Mouse (Mus musculus): ENCODE measurements around the gene Mfsd2a.
"Not testable (repeated sequence)": the region's sequence is repeated elsewhere in the genome, so short reads cannot be mapped to it uniquely, and the experiment has no call there.

Gene Mfsd2a

DNA sequence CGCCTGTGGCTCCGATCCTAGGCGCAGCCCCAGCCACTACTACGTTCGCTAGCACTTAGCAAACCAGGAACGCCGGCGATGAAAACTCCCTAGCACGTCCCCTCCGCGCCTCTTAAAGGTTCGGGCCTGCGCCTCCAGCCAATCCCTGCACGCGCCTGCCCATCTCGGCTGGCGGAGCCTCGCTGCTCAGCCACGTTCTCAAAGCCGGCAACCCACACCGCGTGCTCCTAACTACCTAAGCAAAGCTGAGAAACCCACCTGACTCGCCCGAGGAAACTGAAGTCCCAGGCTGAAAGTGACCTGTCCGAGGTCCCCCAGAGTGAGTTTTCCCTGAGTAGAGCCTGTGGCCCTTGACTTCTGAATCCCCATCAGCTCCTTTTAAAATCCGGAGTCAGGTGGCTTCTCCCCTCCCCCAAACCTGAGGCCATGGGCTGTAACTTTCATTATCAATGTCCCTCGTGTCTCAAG, at the start of gene Mfsd2a:
Gene Mfsd2a, minus strand, starts transcription at position 89 of the 468 bp plus-strand sequence.
- peak in 1 of 2 experiments; percentile 67 for DNase-seq (ENCODE audit: low spot score in 2 of 2)

DNA sequence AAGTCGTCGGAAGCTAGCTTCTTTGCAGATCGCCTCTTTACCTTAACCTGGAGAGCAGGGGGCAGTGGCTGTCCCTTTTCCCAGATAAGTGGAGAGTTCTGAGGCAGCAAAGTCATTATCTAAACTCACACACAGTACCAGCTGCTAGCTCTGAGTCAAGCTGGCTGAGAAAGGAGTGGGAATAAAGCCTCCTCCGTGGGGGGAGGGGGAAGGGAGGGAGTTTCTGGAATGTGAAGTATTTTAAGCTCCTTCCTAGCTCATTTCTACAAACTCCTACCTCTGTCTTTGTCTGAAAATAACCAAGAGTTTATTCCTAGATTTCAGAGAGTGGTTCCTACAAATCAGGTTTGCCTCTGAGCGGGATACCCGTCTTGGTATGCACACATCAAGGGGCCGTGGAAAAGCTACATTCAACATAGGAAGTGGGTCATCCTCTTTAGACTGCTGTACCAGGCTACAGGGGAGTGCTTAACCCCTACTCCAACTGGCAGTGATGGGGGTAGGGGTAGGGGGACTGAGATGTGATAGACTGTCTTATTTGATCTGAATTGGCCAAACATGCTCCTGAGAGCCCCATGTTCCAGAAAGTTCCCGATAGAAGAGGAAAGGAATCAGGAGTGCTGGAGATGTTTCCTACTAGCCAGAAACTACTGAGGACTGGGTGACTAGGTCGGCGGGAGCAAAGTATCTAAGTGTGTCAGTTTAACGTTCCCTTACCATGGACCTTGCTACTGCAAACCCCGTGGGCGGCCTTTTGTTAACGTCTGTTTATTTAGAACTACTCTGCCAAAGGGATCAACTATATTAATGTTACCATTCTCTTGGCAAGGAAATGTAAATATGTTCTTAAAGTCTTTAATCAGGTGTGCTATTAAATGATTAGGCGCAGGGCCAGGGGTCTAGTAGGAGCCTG, 44.3 kb upstream of the Mfsd2a start:
- DNase-seq (ENCODE audit: low spot score in 2 of 2), result peak; percentile 70 to 78

DNA sequence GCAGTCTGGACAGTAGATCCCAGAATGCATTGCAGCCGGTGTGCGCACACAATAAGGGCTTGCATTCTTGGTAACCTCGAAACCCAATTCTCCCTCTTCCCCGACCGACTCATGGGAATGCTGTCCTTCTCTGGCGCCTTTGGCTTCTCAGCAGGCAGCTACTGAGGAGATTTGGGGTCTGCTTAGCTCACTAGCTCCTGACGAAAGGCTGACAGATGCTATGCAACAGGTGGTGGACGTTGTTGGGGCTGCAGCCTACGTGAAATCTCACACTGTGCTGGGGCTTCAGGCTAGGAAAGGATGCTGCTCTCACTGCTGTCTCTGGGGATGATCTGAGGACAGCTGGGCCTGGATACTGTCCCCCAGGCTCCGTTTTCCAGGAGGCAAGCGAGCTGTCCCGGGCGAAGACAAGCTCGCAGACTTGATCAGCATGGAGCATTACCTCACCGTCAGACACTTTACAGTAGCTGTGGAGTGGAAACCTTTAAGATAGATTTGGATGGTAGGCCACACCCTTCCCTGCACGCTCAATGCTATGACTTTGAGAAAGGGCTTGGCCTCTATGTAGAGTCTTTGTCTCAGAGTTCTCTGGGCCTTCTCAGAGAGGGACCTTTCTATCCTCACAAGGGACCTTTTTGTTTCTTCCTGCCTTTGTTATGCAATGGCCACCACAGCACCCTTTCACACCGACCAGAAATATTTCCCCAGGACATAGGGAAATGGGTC, 39.8 kb upstream of the Mfsd2a start:
- DNase-seq (ENCODE audit: low spot score in 2 of 2), result no peak

DNA sequence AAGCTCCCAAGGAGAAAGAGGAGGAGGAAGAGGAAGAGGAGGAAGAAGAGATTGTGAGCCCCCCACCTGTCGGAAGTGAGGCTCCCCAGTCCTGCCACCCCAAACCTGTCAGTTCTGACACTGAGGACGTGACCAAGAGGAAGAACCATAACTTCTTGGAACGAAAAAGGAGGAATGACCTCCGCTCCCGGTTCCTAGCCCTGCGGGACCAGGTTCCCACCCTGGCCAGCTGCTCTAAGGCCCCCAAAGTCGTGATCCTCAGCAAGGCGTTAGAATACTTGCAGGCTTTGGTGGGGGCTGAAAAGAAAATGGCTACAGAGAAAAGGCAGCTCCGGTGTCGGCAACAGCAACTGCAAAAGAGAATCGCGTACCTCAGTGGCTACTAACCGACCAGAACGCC, 39.1 kb upstream of the Mfsd2a start:
- DNase-seq (ENCODE audit: low spot score in 2 of 2), result no peak

DNA sequence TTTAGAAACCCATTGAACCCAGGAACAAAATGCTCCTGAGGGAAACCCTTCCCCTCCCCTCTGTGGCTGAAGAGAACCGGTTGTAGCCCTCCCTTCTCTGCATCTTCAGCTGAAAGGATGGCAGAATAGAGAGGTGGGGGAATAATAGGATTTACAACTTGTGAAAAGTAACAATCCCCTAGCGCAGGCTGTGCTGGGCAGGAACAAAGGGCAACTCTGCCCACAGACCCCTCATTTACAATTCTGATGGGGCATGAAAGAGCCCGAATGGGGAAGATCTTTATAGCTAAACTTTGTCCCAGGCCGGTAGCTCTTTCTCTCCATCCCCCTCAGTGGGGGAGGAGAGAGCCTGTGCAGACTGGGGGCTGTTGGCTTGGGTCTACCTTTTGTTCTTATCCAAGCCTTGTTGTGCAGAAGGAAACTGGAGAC, 38.3 kb upstream of the Mfsd2a start:
- DNase-seq (ENCODE audit: low spot score in 2 of 2), result no peak

DNA sequence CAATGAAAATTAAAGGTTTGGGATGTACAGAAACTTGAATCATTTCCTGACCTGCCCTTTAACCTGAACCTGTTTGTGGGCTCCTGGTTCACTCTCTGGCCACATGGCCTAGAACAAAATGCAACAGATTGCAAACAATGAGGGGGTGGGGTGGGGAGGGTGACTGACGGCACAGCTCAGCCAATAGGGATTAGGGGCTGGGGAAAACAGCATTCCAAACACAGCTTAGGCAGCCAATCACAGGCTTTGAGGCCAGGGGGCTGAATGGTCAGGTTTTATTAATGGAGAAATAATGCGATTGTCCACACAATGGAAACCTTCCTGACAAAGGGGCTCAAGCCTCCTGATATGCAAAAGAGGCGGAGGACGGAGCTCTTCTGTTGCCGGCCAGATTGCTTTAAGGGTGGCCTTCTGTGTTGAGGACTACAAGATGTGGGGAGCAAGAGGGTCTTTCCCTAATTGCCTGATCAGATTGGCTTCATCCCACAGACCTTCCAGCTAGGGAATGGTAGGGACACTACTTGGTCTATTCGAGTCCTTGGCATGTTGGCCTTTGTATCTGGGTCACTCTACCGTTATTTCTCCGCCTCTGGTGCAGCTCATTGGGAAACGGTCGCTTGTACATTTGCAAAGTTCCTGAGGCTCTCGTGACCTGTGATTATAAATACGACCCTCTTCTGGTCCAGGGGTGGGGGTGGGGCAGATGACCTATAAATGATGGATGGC, 37.7 kb upstream of the Mfsd2a start:
- DNase-seq (ENCODE audit: low spot score in 2 of 2), result no peak

DNA sequence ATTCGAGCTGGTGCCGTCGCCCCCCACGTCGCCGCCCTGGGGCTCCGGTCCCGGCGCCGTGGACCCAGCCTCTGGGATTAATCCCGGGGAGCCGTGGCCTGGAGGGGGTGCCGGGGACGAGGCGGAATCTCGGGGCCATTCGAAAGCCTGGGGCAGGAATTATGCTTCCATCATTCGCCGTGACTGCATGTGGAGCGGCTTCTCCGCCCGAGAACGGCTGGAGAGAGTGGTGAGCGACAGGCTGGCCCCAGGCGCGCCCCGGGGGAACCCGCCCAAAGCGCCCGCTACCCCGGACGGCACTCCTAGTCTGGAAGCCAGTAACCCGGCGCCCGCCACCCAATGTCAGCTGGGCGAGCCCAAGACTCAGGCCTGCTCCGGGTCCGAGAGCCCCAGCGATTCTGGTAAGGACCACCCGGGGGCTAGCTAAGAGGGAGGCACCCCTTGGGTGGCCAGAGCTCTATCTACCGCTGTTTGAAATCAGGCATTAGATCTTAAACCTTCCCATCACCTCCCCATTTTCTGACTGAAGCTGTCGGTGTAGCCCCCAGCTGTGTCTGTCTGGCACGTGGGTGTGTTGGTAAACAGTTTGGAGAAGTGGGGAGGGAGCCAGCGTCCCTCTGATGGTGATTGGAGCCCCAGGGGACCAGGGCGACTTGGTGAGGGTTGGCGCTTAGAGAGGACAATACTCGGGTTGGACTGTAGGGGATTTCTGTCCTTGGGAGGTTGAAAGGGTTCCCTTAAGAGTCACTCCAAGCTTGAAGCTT, 35.8 kb upstream of the Mfsd2a start:
- peak in 1 of 2 experiments; percentile 45 for DNase-seq (ENCODE audit: low spot score in 2 of 2)

DNA sequence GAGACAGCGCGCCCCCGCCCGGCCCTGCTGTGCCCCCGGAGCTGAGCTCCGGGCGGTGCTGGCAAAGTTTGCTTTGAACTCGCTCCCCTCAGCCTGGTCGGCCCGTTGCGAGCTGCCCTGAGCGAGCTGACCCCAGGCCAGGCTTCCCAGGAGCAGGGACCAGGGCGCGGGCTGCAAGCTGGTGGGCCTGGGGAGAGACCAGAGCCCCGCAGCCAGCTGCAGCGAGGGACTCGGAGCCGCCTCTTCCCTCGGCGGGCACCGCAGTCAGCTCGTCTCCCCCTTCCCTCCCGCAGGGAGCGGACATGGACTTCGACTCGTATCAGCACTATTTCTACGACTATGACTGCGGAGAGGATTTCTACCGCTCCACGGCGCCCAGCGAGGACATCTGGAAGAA, 35.2 kb upstream of the Mfsd2a start:
- no peak for DNase-seq (ENCODE audit: low spot score in 2 of 2)

DNA sequence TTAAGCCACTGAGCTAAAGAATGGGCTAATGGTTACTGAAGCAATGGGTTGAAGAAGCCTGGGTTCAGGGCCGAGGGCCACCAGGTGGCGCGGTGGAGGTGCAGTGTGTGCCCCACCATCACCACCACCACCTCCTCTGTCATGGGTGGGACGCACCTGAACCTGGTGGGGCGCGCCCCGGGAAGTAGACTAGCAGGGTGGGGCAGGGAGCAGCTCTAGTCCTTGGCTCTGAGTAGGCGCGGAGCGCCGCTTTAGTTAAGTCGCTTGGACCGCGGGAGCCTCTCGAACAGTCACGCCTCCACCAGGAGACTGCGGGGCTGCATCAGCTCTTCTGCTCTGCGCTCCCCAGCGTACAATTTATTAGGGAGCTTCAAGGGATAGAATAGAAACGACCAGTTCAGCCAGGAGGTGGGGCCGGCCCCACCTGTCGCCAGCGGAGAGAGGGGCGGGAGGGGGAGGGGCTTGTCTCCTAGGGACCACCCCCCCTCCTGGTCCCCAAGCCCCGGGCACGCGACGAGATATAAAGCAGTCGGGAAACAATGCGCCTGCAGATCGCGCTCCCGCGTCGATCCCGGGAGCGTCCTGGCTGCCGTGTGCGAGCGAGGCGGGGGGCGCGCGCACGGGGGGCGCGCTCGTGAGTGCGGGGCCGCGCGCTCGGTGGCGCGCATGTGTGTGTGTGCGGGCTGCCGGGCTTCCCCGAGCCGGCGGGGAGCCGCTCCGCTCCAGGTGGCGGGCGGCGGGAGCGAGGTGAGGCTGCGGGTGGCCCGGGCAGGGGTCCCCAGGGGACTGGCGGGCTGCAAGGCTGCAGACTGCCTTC, 34.6 kb upstream of the Mfsd2a start, which contains the start of gene Mycl:
Gene Mycl, plus strand, starts transcription at position 249 of the 817 bp plus-strand sequence.
- DNase-seq (ENCODE audit: low spot score in 2 of 2), result peak; percentile 73 to 85

DNA sequence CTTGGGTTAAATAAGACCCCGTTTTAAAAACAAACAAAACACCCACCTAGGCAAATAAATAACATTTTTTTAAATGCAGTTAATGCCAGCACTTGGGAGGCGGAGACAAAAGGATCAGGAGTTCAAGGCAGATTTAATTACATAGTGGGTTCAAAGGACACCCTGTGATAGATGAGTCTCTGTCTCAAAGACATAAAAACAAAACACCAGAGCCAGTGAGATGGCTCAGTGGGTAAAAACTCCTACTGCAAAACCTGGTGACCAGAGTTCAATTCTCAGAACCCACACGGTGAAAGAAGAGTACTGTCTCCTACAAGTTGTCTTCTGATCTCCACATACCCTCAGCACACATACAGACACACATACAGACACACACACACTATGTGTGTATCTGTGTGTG, 31.3 kb upstream of the Mfsd2a start:
- no peak for DNase-seq (ENCODE audit: low spot score in 2 of 2)

DNA sequence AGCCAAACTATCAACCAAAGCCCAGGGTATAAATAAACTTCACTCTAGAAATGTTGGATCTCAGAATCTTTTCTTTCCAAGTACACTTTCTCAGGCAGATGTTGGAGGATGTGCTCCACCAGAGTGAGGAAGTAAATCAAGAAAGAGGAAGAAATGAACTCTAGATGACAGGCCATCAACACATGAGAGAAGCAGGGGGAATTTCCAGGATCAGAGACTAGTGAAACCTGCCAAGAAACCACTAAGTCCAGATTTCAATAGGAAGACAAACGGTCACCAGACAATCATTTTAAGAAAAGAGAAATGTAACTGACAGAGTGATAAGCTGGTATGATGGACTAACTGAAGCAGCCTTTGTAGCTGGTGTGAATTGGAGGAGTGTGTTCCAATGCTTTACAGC, 30.2 kb upstream of the Mfsd2a start:
- DNase-seq (ENCODE audit: low spot score in 2 of 2), result no peak

DNA sequence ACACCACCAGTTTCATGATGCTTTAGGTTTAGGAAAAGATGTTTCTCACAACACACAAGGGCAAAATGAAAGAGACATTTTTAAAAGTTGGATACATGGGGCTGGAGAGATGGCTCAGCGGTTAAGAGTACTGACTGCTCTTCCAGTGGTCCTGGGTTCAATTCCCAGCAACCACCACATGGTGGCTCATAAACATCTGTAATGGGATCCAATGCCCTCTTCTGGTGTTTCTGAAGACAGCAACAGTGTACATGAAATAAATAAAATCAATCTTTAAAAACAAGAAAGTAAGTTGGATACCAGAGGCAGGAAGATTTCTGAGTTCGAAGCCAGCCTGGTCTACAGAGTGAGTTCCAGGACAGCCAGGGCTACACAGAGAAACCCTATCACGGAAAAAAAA, 27.0 kb upstream of the Mfsd2a start:
- not testable (repeated sequence) for DNase-seq (ENCODE audit: low spot score in 2 of 2)

DNA sequence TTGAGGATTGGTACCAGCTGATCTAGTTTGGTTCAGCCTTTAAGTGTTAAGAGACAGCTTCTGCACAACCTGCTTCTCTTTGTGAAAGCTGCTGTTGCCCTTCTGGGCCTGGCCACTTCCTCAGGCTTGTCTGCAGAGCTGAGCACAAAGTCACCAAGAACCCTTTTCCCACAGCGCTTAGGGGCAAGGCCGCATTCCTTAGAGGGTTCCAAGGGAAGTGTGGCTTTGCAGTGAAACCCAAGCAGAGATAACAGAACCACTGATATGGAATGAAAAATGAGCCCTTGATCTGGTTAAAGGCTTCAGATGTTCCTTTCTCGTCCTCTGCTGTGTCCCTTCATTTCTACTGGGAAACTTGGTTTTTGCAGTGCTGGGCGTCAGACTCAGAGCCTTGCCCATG, 26.4 kb upstream of the Mfsd2a start:
- DNase-seq (ENCODE audit: low spot score in 2 of 2), result no peak

DNA sequence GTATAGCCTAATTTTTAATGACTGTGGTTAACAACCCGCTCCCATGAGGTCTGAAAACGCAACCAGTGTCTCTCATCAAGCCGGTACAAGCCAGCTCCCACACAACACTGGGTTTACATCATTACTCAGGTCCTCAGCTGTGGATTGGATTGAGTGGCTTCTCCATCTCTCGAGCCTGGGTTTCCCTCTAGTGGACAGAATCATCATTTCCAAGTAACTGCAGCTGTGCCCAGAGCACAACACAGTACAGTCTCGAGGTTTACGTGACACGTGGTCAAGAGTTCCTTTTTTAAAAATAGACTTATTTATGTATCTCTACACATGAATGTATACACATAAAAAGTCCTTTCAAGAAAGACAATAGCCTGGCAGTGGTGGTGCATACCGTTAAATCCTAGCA, 24.1 kb upstream of the Mfsd2a start:
- DNase-seq (ENCODE audit: low spot score in 2 of 2), result peak in 1 of 2 experiments; percentile 62

DNA sequence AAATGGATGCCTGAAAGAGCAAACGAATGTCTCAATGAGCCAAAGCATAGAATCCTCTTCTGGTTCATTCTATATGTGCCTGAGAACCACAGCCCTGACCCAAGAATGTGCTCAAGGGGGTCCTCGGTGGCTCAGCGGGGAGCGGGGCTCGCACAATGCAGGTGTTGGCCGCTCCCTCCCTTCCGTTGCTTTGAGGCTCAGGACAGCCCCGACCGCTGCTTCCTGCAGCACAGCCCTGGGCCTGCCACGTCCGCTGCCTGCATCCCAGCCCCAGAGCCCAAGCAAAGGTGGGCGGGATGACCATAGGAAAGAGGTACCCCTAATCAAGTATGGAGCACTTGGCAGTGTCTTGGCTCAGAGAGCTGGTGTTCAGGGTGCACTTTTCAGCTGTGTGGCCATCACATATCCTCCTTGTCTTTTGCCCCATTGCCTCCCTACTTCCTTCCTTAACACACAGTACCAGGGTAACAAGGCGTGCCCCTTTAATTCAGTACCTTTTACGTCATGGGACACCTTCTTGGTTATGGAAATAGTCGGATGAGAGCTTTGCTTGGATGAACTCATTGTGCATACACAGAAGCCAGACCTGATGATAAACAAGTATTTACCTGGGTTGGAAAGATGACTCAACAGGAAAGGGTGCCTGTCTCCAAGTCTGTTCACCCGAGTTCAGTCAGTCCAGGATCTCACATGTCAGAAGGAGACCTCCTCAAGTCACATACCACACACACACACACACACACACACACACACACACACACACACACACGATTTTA, 22.7 kb upstream of the Mfsd2a start:
- DNase-seq (ENCODE audit: low spot score in 2 of 2), result no peak

DNA sequence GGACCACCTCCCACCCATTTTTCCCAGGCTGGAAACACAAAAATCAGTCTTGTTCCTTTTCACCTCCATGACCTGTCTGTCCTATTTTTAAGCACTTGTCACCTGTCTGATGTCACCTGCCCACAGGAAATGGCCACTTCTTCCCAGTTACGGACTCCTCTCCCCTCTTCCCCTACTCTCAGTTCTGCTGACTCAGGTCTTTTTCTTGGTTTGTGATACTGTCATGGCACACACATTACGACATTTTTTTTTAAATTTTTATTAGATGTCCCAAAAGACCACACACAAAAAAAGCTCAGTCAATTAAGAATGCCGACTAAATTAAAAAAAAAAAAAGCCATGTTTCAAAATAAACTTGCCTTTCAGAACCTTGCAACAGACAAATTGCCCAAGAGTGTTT, 21.5 kb upstream of the Mfsd2a start:
- no peak for DNase-seq (ENCODE audit: low spot score in 2 of 2)

DNA sequence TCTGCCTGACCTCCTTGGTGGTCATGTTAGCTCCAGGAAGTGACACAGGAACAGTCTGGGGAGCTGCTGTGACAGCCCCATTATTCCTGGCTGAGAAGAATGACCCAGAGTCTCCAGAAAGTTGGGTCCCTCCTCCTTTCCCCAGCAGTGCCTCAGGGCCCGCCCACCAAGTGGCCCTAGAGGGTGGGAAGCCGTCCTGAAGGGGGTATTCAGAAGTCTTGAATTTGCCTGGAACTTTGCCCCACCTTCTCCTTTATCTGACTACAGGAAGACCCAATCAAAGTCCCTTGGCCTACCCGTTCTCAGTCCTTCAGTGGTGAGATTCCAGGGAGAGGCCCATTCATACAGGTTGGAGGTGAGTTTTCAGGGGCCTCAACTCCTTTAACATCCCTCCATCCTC, 20.9 kb upstream of the Mfsd2a start:
- DNase-seq (ENCODE audit: low spot score in 2 of 2), result no peak

DNA sequence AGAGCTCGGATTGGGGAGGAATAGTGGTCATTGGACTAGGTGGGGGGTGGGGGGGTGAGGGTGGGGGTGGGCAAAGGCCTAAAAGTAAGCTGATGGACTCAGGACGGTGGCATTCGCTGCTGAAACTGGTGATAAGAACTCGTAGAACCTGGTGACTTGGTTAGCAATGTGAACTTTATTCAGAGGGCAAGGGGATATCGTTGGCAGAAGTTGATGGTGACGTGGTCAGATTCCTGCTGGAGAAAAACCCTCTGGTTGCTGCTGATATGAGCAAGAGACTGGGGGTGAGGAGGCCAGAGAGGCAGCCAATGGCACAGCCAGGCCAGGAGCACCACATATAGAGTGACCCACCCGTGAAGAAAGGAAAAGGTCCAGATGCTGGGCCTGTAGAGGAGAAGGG, 20.2 kb upstream of the Mfsd2a start:
- no peak for DNase-seq (ENCODE audit: low spot score in 2 of 2)

DNA sequence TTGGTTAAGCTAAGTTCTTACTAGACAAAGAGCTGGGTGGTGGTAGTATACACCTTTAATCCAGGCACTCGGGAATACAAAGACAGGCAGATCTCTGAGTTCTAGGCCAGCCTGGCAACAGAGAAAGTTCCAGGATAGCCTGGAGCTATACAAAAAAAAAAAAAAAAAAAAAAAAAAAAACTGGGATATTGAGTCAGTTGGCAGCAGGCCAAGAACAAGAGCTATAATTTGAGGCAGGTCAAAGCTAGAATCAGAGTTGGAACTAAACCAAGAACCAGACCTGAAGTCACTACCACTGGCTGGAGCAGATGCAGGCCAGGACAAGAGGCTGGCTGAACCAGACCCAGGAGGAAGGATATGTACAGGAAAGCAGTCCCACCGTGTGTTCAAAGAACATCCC, 19.7 kb upstream of the Mfsd2a start:
- DNase-seq (ENCODE audit: low spot score in 2 of 2), result no peak

DNA sequence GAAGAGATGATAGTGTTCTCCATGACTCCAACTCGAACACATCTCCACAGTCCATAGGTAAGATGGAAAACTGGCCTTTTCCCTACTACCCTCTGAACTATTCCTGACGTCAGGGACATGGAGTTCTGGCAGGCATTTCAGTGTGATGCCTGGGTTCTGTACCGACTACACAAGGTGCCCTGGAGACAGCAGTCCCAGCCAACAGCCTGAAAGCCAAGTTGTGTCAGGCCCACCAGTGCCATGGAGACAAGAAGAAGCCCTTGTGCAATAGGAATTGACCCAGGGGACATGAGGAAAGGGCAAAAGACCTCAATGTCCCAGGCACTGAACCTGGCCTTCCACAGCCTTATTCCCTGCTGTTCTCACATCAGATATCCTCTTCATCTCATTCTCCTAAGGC, 18.8 kb upstream of the Mfsd2a start:
- DNase-seq (ENCODE audit: low spot score in 2 of 2), result no peak
